Mouse (Mus musculus) adrenal gland, adult 2 months (tissue): ENCODE data around the gene Aktip. TPM values are rescaled to one million over a fixed set of nuclear protein-coding genes. Genes with fewer than 3 reads are reported as not detected.

Experiments
- DNase-seq: peaks from one replicate; pipeline ENCODE4 v3.0.0; 2021
- polyA plus RNA-seq: library from polyadenylated mRNA; depleted of rRNA; stranded (reverse); fragments of >200 nt; gene quantifications from 2 replicates; pipeline ENCODE4 v1.2.3, GENCODE M21; 2012
- total RNA-seq, 2 experiments: library from RNA; stranded (reverse); gene quantifications; 2 replicates each; pipeline ENCODE4 v1.2.3; 2021

The Aktip gene
- total and polyA plus RNA-seq, 3 experiments = 15.1 to 47.5 (median 42.6) TPM

DNA sequence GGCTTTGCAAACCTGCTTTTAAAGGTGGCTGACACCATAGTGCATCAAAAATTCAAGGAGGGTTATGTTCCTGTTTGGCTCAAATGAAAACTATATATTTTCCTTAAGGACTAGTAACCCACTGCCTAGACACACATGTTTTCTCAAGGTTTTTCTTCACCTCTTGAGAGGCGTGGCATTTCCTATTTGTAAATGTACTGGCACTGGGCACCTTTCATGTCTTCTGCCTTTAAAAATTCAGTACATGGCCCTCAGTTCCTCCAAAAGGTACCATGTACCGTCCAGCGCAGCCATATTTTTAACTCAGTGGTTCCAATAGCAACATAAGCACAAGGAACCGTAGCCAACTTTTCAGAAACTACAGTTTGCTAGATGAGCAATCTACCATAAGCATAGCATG is 67.0 kb downstream of the Aktip start:
- no peak for DNase-seq

DNA sequence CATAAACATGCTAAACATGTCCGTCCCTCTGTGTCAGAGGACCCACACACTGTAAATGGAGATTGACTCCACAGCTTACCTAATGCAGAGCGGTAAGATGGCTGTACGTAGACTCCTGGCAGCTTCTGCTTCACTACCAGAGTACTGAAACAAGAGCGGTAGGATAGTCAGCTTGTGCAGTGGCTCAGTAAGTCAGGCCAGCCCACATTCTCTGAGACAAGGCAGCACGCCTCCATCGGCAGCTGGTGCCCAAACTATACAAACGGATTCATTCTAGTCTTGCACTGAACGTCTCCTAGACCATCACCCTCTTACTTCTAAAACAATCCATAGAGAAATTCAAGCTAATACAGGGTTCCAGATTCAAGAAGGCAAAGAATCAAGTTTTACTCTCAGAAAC is 73.0 kb downstream of the Aktip start:
- no peak for DNase-seq

DNA sequence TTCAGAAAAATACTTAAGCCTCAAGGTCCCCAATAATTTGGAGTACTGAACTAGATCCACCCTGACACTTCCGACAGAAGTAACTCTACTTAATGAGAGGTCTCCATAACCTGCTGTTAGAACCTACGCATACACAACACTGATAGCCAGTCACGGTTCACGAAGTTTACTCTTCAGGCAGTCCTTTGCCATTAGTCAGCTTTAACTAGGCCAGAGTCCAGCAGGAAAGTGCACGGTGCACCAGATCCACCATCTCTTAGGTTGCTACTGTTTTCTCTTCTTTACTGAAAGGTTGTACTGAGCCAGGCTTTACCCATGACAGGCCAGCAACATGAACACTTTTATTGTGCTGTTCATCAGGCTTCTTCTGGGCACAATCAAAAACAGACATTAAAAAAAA is 75.5 kb downstream of the Aktip start:
- no peak for DNase-seq

DNA sequence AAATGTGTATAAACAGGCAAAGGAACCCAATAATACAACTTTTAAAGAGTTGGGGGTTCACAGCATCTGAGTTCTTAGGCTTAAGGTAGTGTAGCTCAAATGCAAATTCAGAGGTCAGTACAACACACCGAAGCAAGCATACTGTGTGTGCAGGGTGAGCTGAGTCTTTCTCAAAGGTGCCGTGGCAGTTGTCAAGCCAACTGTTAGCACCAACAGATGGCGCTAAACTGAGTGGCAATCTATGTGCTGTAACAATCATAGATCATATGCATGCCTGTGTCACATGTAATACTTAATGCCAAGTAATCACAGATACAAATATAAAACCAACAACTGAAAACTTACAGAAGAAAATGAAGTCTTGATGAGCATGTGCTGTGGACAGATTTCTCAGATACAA is 81.6 kb downstream of the Aktip start:
- no peak for DNase-seq

DNA sequence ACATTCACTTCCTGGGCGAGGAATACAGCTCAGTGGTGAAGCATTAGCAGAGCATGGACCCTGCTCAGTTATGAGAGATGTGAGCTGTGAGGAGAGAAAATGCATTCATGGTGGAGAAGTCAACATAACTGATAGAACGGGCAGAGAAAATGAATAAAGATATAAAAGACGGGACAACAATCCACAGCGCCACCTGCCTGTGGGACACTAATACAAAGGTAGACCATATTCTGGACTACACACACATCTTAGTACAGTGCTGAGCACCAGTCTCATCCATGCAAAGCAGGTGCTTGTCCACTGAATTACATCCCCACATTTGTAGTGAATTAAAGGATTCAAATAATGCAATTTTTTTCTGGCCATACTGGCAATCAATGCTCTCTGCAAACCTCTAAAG is 82.2 kb downstream of the Aktip start:
- no peak for DNase-seq

DNA sequence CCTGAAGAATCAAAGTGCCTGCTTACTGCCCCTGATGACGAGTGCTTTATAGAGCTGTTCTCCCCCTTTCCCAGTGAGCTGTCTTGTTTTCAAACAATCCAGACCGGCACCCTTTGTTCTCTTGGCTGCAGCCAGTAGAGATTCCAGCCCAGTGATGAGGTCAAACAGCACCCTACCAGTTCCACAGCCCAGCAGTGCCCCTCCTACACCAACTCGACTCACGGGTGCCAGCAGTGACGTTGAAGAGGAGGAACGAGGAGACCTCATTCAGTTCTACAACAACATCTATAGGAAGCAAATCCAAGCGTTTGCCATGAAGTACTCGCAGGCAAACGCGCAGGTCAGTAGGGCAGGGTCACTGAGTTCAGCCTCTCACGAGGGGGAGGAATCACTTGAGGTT is 84.9 kb downstream of the Aktip start:
- no peak for DNase-seq

DNA sequence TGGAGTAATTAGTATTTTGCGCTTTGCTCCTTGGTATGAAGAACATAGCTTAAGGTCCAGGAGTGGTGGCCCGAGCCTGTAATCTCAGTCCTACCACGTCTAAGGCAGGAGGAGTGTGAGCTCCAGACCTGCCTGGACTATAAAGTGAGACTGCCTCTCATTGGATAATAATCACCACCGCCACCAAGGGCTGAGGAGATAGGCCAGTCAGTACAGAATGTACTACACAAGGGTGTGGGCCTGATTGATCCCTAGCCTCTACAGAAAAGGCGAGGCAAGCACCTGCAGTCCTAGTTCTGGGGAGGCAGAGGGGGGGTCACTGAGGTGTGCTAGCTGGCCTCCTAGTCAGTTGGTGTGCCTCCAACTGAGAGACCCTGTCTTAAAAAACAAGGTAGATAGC is 85.3 kb downstream of the Aktip start:
- DNase-seq = no peak

DNA sequence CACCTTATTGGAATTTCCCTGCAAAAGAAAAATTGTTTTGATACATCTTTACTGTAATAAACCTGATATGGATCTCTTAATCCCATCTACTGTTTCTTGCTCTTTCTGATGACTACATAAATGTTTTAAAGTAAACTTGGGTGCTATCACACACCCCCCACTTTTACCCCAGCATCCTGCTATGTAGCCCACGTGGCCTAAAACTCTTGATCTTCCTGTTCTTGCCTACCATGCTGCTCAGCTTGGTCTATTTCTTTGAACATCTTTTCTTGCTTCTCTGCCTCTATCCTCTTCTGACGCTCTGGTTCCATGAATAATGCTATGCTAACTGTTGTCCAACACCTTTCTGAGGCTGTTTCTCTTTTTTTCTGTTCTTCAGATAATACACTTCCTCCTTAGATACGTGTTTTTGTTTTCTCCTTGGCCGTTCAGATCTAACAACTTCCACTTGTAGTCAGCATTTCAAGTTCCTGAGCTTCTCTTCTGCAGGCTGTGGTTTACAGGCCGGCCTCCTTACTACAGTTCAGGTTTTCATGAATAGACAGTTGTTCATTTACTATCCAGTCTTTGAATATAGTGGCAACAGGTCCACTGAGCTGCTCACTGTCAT is 87.8 kb downstream of the Aktip start:
- DNase-seq = no peak

DNA sequence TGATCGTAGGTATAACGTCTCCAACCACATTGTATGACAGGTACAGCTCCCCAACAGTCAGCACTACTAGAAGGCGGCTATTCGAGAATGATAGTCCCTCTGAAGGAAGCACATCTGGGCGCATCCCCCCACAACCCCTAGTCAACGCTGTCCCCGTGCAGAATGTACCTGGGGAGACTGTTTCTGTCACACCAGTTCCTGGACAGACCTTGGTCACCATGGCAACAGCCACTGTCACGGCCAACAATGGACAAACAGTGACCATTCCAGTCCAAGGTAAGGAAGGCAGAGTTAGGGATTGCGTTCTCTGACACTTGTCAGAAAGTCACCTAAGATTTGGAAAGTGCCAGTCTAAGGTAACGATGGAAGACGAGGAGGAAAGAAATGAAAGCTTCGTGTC is 93.5 kb downstream of the Aktip start:
- DNase-seq = peak; percentile 37

DNA sequence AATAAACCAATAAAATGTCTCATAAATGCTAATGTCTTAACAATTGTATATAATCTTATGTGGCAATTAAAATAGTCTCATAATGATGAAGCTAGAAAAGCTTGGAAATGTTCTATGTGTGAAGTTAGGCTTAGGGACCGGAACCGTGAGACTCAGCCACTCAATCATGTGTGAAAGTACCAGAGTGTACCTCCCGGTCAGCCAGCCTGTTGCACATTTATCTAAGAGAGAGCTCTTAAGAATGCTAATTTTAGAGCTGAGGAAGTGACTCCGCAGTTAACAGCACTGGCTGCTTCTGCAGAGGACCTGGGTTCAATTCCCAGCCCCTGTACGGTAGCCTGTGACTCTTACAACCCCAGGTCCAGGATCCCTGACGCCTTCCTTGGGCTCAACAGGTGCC is 101.7 kb downstream of the Aktip start:
- no peak for DNase-seq

DNA sequence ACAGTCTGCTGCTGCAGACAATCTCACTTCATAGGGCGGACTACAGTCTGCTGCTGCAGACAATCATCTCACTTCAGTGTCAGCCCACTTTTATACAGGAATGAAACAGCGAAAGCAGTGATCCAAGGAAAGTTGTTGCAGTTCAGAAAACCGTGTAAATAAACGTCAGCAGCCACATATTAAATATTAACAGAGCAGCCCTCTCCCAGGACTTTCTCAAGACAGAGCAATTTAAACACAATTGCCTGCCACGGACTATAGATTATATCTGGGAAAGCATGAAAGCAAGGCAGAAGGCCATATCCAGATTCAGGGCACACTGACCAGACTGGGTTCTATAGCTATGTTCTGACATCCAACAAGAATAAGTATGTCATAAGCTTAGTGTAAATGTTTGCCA is 105.6 kb downstream of the Aktip start:
- DNase-seq = no peak

DNA sequence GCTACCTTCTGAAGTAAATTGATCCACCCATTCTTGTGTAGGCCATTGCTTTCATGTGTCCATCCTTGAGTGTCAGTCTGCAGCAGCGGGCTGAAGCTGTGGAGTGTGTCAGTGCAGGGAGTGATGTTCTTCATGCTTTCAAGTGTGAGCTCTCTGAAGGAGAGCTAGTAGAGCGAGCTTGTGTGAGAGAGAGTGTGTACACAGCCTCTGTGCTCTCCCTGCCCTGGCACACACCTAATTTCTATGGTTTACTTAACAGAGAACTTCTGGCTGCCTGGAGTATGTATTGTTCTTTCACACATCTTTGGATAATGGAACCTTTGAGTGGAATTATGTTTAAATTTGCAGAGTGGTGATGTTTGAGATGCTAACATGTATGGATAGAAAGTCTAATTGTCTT is 110.2 kb downstream of the Aktip start:
- DNase-seq = no peak

DNA sequence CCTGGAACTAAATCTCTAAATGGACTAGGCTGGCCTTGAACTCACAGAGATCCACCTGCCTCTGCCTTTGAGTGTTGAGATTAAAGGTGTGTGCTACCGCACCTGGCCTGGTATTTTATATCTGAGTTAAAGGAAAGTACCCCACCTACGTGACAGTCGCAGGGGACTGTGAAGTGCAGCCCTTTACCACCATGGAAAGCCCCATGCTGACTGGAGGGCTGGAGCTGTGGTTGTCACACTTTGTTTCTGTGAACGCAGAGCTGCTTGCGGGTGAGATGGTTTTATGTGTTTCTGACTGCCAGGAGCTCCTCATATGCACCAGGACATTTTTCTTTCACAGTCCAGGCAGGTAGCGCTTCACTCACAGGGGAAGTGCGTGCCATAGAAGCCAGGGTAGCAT is 111.3 kb downstream of the Aktip start:
- no peak for DNase-seq

DNA sequence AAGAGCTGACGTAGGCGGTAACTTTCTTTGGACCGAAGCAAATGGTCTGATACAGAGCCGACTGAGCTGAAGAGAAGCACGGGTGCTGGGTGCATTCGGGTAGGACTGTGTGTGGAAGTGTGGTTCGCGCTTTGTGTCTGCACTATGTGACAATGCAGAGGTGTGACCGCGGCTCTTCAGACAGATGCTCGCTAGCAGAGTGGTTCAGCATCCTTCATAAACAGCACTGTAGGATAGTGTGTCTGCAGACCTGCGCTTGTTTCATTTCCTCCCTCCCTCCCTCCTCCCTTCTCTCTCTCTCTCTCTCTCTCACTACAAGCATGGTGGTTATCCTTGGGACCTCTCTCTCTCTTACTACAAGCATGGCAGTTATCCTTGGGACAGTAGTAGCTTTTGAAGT is 117.3 kb downstream of the Aktip start:
- no peak for DNase-seq

DNA sequence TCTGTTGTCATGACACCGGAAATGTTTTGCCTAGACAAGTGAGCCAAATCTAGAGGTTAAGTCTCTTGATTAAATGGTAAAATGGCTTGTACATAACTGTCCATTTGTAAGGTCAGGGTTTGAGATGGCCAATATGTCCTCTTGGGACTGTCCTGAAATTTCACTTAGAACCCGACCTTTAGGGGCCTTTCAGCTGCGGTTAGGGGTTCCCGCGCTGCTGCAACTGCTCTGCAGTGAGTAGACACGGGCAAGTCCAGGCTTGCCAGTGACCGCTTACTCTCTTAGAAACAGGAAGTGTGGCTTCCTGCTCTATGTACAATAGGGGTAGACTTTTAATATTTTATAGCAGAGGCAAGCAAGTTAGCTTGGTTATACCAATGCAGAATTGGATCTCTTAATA is 117.9 kb downstream of the Aktip start:
- no peak for DNase-seq

DNA sequence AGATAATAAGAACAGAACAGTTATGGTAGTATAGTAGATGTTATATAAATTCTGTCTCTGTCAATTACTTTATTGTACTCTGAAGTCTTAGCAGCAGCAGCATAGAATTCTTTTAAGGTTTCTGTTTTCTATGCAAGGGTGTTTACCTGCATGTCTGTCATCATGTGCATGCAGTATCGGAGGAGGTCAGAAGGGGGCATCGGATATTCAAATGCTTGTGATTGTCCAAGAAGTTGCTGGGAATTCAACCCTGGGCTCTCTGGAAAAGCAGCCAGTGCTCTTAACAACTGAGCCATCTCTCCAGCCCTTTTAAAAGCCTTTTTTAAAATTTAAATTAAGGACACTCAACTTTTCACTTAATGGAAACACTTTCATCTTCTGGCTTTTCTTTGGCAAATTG is 120.1 kb downstream of the Aktip start:
- no peak for DNase-seq

DNA sequence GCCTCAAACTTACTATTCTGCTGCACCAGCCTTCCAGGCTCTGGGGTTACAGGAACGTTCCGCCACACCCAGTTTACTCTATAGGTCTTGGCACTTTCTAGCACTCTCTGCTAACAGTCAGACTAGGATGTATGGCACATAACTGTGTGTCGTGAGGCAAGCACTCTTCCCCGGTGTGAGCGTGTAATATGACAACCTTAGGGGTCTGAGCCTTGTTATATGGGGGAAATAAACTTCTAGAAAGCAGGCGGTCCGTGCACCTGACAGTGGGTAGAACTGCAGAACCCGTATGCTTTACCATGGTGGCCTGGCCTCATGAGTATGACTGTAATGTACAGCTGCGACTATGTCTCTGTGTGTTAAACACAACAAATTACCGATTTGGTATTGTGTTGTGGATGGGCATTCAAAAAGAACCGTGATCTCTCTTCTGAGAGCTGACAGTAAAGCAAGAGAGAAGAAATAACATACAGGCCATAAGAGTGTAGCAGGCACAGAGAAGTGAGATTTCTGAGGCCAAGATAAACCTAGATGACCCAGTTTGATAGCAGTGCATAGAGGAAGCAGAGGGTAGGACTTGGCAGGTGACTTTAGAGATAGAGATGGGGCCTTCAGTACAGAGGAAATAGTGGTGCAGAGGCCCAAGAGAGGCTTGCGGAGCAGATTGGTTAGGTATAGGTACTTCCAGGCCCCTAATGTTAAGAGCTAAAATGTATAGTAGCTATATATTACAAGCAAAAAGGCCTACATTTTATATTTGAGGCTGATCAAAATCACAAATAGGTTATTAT is 122.5 kb downstream of the Aktip start:
- no peak for DNase-seq

DNA sequence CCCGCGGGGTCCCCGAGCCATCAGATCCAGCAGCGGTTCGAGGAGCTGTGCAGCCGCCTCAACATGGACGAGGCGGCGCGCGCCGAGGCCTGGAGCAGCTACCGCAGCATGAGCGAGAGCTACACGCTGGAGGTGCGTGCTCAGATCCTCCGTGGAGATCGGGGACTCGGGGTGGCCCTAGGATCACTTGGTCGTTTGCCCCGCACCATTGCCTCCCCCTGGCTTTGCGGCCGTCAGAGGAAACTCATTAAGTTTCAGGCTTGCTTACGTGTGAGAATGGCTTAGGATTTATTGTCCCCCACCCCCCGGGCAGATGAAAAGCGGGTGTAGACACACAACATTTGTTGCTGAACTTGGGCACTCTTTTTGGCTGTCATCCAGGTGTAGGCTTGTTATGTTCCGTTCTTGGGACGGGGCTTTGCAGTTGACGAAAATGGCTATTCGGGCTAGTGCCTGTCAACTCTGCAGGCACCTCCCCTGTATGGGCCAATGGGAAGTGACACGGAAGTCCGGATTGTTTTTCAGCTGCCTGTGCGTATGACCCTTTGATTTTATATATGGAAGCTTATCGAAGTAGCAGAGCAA is 129.4 kb downstream of the Aktip start:
- DNase-seq = peak; percentile 89

DNA sequence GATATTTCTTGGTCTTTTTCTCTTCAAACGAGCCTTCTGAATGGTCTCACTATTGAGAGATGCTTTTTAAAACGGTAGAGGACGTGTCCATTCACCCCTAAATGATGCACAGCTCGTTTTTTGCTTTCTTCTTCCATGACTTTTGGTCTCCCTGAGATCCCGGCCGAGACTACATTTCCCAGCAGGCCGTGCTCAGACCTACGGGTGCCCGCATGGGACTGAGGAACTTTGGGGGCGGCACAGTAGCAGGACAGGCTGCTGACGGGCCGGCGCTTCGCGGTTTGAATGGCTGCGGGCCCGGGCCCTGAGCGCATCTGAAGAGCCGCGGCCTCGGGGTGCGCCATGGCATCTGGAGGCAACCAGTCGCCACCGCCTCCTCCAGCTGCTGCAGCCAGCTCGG is 129.9 kb downstream of the Aktip start, which contains the start of gene Rbl2:
Gene Rbl2, plus strand, starts transcription at position 224 of the 400 bp plus-strand sequence.
- peak; percentile 98 for DNase-seq

DNA sequence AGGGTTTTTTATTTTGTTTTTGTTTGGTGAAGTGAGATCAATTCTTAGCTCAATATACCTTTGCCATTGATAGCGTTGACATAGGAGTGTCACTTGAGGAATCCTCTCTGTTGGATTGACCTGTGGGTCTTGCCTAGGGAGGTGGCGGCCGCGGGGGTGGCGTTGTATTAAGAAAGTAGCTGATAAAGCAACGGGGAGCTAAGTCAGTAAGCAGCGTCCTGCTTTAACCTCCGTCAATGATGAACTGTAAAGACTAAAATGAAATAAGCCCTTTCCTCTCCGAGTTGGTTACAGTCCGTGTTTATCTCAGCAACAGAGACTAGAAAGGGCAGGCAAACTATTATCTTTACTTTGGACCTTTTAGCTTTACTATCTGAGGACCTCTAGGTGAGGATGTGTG is 130.4 kb downstream of the Aktip start:
- DNase-seq = peak; percentile 28

DNA sequence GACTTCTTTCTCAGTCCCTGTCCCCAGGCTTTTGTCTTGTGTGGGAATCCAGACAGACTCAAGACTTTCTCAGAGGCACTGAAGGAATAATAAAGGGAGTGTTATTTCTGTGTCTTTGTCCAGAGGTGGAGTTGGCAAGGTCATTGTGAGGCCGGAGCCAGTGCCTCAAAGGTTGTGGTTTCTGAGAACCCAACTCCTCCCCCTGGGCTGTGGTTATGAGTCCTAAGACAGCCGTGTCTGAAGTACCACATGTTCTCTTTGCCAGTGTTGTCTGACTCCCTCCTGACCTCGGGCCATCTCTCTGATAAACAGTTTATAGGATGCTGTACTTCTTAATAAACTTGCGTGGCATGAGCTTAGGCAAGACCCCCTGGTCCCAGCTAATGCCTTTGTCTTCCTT is 134.6 kb downstream of the Aktip start:
- peak; percentile 20 for DNase-seq
